Mouse (Mus musculus) skeletal muscle tissue, adult 2 months (tissue): ENCODE measurements around the gene Ttyh2.

Experiments used
- DNase-seq: peaks from one replicate; pipeline ENCODE4 v3.0.0-alpha.2; 2012; ENCODE audit warnings: low read depth, low spot score

Gene Ttyh2

GRCm38 (mm10) chr11:114747564-114748138 lies 72.4 kb downstream of the Ttyh2 start:
- no peak for DNase-seq

GRCm38 (mm10) chr11:114764820-114765818 lies 89.9 kb downstream of the Ttyh2 start, which contains the start of gene Kif19a:
Kif19a (plus strand) TSS chr11:114765388.
- peak; percentile 51 for DNase-seq

- DNase-seq: no peak
These were observed 94.7 kb downstream of the Ttyh2 start for GRCm38 (mm10) chr11:114769911-114770310.
